Mouse (Mus musculus) brain, embryonic 14.5 days (tissue): ENCODE measurements at regions not wholly inside any gene's neighbourhood (a gene's known extent, or its start where the extent isn't known, plus 50 kb on each side); places are given as distances from the start of the nearest gene placed in this dataset.

ENCODE experiments used
- CTCF ChIP-seq: fragments of 200-500 bp; IDR thresholded peaks from 2 replicates; pipeline ENCODE4 v1.5.1; 2012; ENCODE audit warnings: inconsistent platforms, mild to moderate bottlenecking, moderate library complexity, borderline replicate concordance; ENCODE audit not compliant: insufficient read depth, insufficient read length; ENCODE audit errors: extremely low read depth
- POLR2A ChIP-seq: fragments of 200-500 bp; IDR thresholded peaks from 2 replicates; pipeline ENCODE4 v1.6.1; 2012; ENCODE audit warnings: mild to moderate bottlenecking, inconsistent platforms, borderline replicate concordance; ENCODE audit not compliant: poor library complexity, insufficient read depth, insufficient read length, severe bottlenecking; ENCODE audit errors: extremely low read depth

DNA sequence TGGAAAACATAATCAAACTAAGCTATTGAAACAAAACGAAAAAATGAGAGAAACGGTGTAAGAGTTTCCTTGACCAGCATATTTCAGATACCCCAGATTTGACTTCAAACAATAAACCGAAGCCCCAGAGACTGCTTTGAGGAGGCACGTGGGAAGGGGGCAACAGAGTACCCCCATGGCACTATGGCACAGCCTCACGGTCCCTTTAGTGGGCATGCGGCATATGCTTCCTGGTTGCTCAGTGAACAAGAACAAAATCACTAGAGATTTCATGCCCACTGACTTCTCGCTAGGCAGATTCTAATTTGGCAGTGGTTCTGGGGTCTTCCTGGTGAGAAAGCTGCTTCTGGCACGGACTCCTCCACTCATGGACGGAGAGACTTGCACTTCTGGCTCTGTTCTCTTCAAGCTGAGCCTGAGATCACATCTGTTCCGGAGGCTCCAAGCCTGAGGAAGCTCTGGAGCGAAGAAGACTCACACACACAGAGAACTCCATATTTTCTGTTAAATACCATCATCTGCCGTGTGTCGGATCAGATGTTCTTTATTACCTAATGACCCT, 1912.7 kb upstream of the Nudt12 start:
- TF ChIP-seq POLR2A = no peak
- no peak for TF ChIP-seq CTCF
